Mouse (Mus musculus) MEL (cell line): ENCODE measurements around the gene Arglu1. TPM values are rescaled to one million over a fixed set of nuclear protein-coding genes. Genes with fewer than 3 reads are reported as not detected.

Source experiments
- DNase-seq: peaks from one replicate; pipeline ENCODE4 v3.0.0; 2011; ENCODE audit warnings: low read depth, low spot score
- H3K27ac ChIP-seq: 2 replicates; pipeline ENCODE4 v1.5.1; 2012; ENCODE audit warnings: low read depth, mild to moderate bottlenecking, control low read depth, low read length, moderate library complexity; ENCODE audit not compliant: control insufficient read depth
- H3K27me3 ChIP-seq, 2 experiments: fragments of 150-350 bp in 1 of 2; sonication (generic) in 1 of 2; 2 replicates each; pipeline ENCODE4 v1.6.1; 2012; ENCODE audit warnings: low read length in 2 of 2, mild to moderate bottlenecking in 2 of 2, improper control_type of control experiment in 1 of 2, moderate library complexity in 1 of 2; ENCODE audit not compliant: insufficient read depth in 2 of 2, control insufficient read depth in 1 of 2
- H3K36me3 ChIP-seq, 2 experiments: 2 replicates each; pipeline ENCODE4 v1.6.1; 2012 to 2014; ENCODE audit warnings: low read length in 2 of 2, improper control_type of control experiment in 1 of 2, inconsistent platforms in 1 of 2, mild to moderate bottlenecking in 1 of 2; ENCODE audit not compliant: insufficient read depth in 2 of 2, control insufficient read depth in 1 of 2
- H3K4me1 ChIP-seq, 2 experiments: fragments of 150-350 bp in 1 of 2; sonication (generic) in 1 of 2; 2 replicates each; pipeline ENCODE4 v1.6.1; 2012; ENCODE audit warnings: low read length in 2 of 2, improper control_type of control experiment in 1 of 2, mild to moderate bottlenecking in 1 of 2; ENCODE audit not compliant: insufficient read depth in 2 of 2, control insufficient read depth in 1 of 2
- H3K4me3 ChIP-seq, 2 experiments: fragments of 150-350 bp in 1 of 2; sonication (generic) in 1 of 2; 2 replicates each; pipeline ENCODE4 v1.5.1; 2012; ENCODE audit warnings: low read depth in 2 of 2, low read length in 2 of 2, mild to moderate bottlenecking in 2 of 2, moderate library complexity in 2 of 2, control low read depth in 1 of 2, improper control_type of control experiment in 1 of 2; ENCODE audit not compliant: control insufficient read depth in 1 of 2, insufficient read depth in 1 of 2
- H3K79me2 ChIP-seq: 2 replicates; pipeline ENCODE4 v1.6.1; 2012; ENCODE audit warnings: mild to moderate bottlenecking, low read length, moderate library complexity; ENCODE audit not compliant: control insufficient read depth, poor library complexity, insufficient read depth
- H3K9ac ChIP-seq: 2 replicates; pipeline ENCODE4 v1.6.1; 2012; ENCODE audit warnings: low read depth, mild to moderate bottlenecking, control low read depth, low read length, moderate library complexity; ENCODE audit not compliant: control insufficient read depth, poor library complexity, severe bottlenecking
- H3K9me3 ChIP-seq: fragments of 150-350 bp; sonication (generic); replicated peaks from 2 replicates; pipeline ENCODE4 v1.6.1; 2012; ENCODE audit warnings: mild to moderate bottlenecking, low read length, improper control_type of control experiment, moderate library complexity; ENCODE audit not compliant: insufficient read depth
- CHD1 ChIP-seq: IDR thresholded peaks from 2 replicates; pipeline ENCODE4 v1.6.1; 2012; ENCODE audit warnings: low read depth, mild to moderate bottlenecking, inconsistent platforms, low read length, improper control_type of control experiment
- GABPA ChIP-seq: IDR thresholded peaks from 2 replicates; pipeline ENCODE4 v1.6.1; 2012; ENCODE audit warnings: low read depth, mild to moderate bottlenecking, inconsistent platforms, low read length, improper control_type of control experiment, moderate library complexity
- GATA1 ChIP-seq: IDR thresholded peaks from 2 replicates; pipeline ENCODE4 v1.6.1; 2011; ENCODE audit warnings: low read depth, low read length, improper control_type of control experiment
- HCFC1 ChIP-seq: IDR thresholded peaks from 2 replicates; pipeline ENCODE4 v1.6.1; 2012; ENCODE audit warnings: low read depth, mild to moderate bottlenecking, inconsistent platforms, low read length, improper control_type of control experiment, moderate library complexity
- KAT2A ChIP-seq: conservative IDR thresholded peaks from 2 replicates; pipeline ENCODE4 v1.6.1; 2012; ENCODE audit warnings: low read depth, low read length, improper control_type of control experiment, inconsistent platforms
- MAFK ChIP-seq: IDR thresholded peaks from 2 replicates; pipeline ENCODE4 v1.6.1; 2011; ENCODE audit warnings: low read depth, mild to moderate bottlenecking, low read length, improper control_type of control experiment, borderline replicate concordance
- MYB ChIP-seq: IDR thresholded peaks from 2 replicates; pipeline ENCODE4 v1.6.1; 2011; ENCODE audit warnings: mild to moderate bottlenecking, low read depth, low read length, improper control_type of control experiment
- POLR2A ChIP-seq, 2 experiments: IDR thresholded peaks; 2 replicates each; pipeline ENCODE4 v1.6.1; 2011 to 2012; ENCODE audit warnings: low read length in 2 of 2, mild to moderate bottlenecking in 2 of 2, control low read depth in 1 of 2, improper control_type of control experiment in 1 of 2, low read depth in 1 of 2, moderate library complexity in 1 of 2; ENCODE audit not compliant: control insufficient read depth in 1 of 2, insufficient read depth in 1 of 2, poor library complexity in 1 of 2
- POLR2AphosphoS2 ChIP-seq: IDR thresholded peaks from 2 replicates; pipeline ENCODE4 v1.6.1; 2011; ENCODE audit warnings: low read length, improper control_type of control experiment
- POLR2AphosphoS5 ChIP-seq: IDR thresholded peaks from 2 replicates; pipeline ENCODE4 v1.6.1; 2012; ENCODE audit warnings: low read depth, borderline replicate concordance, mild to moderate bottlenecking, inconsistent platforms, low read length, moderate library complexity, mixed read lengths
- RAD21 ChIP-seq: IDR thresholded peaks from 2 replicates; pipeline ENCODE4 v1.6.1; 2011; ENCODE audit warnings: mild to moderate bottlenecking, low read depth, low read length, improper control_type of control experiment
- RCOR1 ChIP-seq: IDR thresholded peaks from 2 replicates; pipeline ENCODE4 v1.6.1; 2012; ENCODE audit warnings: low read depth, mild to moderate bottlenecking, inconsistent platforms, low read length, improper control_type of control experiment
- SIN3A ChIP-seq: IDR thresholded peaks from 2 replicates; pipeline ENCODE4 v1.6.1; 2012; ENCODE audit warnings: low read length, improper control_type of control experiment, inconsistent platforms
- SMC3 ChIP-seq: IDR thresholded peaks from 2 replicates; pipeline ENCODE4 v1.6.1; 2011; ENCODE audit warnings: low read depth, low read length, improper control_type of control experiment
- TAL1 ChIP-seq: IDR thresholded peaks from 2 replicates; pipeline ENCODE4 v1.6.1; 2012; ENCODE audit warnings: mild to moderate bottlenecking, inconsistent platforms, low read length, moderate library complexity, mixed read lengths
- USF2 ChIP-seq, 2 experiments: IDR thresholded peaks; 2 replicates each; pipeline ENCODE4 v1.6.1; 2011 to 2012; ENCODE audit warnings: improper control_type of control experiment in 2 of 2, low read length in 2 of 2, borderline replicate concordance in 1 of 2, inconsistent platforms in 1 of 2, low read depth in 1 of 2, mild to moderate bottlenecking in 1 of 2; ENCODE audit not compliant: insufficient read depth in 1 of 2
- ZC3H11A ChIP-seq: IDR thresholded peaks from 2 replicates; pipeline ENCODE4 v1.6.1; 2012; ENCODE audit warnings: low read depth, mild to moderate bottlenecking, inconsistent platforms, low read length, improper control_type of control experiment
- ZMIZ1 ChIP-seq: IDR thresholded peaks from 2 replicates; pipeline ENCODE4 v1.6.1; 2012; ENCODE audit warnings: low read depth, mild to moderate bottlenecking, inconsistent platforms, low read length, improper control_type of control experiment, moderate library complexity
- polyA plus RNA-seq, 2 experiments: library from polyadenylated mRNA; stranded (reverse) in 1 of 2; unstranded in 1 of 2; fragments of >175 nt in 1 of 2; fragments of >200 nt in 1 of 2; gene quantifications; 2 replicates each; pipeline versions ENCODE4 v1.2.1 to v1.2.4; 2012; ENCODE audit warnings: low replicate concordance in 2 of 2, low read depth in 1 of 2; ENCODE audit not compliant: insufficient read length in 2 of 2, insufficient read depth in 1 of 2, missing spikeins in 1 of 2
- total RNA-seq: library from RNA; depleted of rRNA; stranded (reverse); fragments of 300-350 nt; gene quantifications from 2 replicates; pipeline ENCODE4 v1.2.3, GENCODE M21; 2012

Gene Arglu1
- total and polyA plus RNA-seq, 3 experiments: 35.3 to 104 TPM; not detected in 1

GRCm38 (mm10) chr8:8653343-8653742, 37.0 kb downstream of the Arglu1 start:
- Histone ChIP-seq H3K4me3 (no peak overlapping the region), H3K9me3 (no peaks in the 10 kb centered on the region), H3K4me1 (no peaks in the 10 kb centered on the region), H3K27ac (no peak overlapping the region), H3K9ac (no peak overlapping the region), H3K79me2 (no peaks in the 10 kb centered on the region), H3K36me3 (no peaks in the 10 kb centered on the region), H3K27me3 (no peaks in the 10 kb centered on the region)
- no peak for DNase-seq
- TF ChIP-seq HCFC1: no peak
- no peak for TF ChIP-seq RCOR1
- TF ChIP-seq MAFK: no peak
- no peak for TF ChIP-seq POLR2AphosphoS2
- TF ChIP-seq GATA1: no peak
- no peak for TF ChIP-seq POLR2A (IDR thresholded peaks at IDR 0.05; ENCODE audit: control insufficient read depth in 1 of 2, insufficient read depth in 1 of 2, low read depth in 1 of 2, low read length in 2 of 2, poor library complexity in 1 of 2)
- TF ChIP-seq RAD21: no peak
- no peak for TF ChIP-seq TAL1
- no peak for TF ChIP-seq MYB
- no peak for TF ChIP-seq KAT2A
- TF ChIP-seq CHD1: no peak

GRCm38 (mm10) chr8:8652388-8652787, 37.9 kb downstream of the Arglu1 start:
- H3K27me3 ChIP-seq: no peaks in the 10 kb centered on the region
- no peak overlapping the region for H3K27ac ChIP-seq
- no peak overlapping the region for H3K9ac ChIP-seq
- H3K9me3 ChIP-seq: no peaks in the 10 kb centered on the region
- H3K79me2 ChIP-seq: no peaks in the 10 kb centered on the region
- H3K4me3 ChIP-seq: no peak overlapping the region
- TF ChIP-seq POLR2AphosphoS5 (no peak), ZMIZ1 (no peak), SMC3 (no peak), GABPA (no peak), HCFC1 (no peak), CHD1 (no peak), ZC3H11A (no peak), MYB (no peak)
- TF ChIP-seq, all 39 proteins: peak for 0
- Histone ChIP-seq H3K36me3 (no peaks in the 10 kb centered on the region), H3K4me1 (no peaks in the 10 kb centered on the region)
- no peak for DNase-seq

- Histone ChIP-seq H3K27me3 (no peaks in the 10 kb centered on the region), H3K36me3 (no peaks in the 10 kb centered on the region), H3K79me2 (no peaks in the 10 kb centered on the region), H3K4me1 (no peaks in the 10 kb centered on the region), H3K9me3 (no peaks in the 10 kb centered on the region), H3K27ac (no peak overlapping the region), H3K9ac (no peak overlapping the region), H3K4me3 (no peak overlapping the region)
- DNase-seq: no peak
- TF ChIP-seq USF2 (IDR thresholded peaks at IDR 0.05; ENCODE audit: borderline replicate concordance in 1 of 2, insufficient read depth in 1 of 2, low read depth in 1 of 2, low read length in 2 of 2) (no peak), SMC3 (no peak), POLR2AphosphoS5 (no peak), SIN3A (no peak), POLR2A (IDR thresholded peaks at IDR 0.05; ENCODE audit: control insufficient read depth in 1 of 2, insufficient read depth in 1 of 2, low read depth in 1 of 2, low read length in 2 of 2, poor library complexity in 1 of 2) (no peak)
Measured at GRCm38 (mm10) chr8:8649944-8650343, 40.4 kb downstream of the Arglu1 start.
